Mouse (Mus musculus) neural tube, embryonic 11.5 days (tissue): Measurements from ENCODE around the gene Ubox5. TPM values are rescaled to one million over a fixed set of nuclear protein-coding genes. Genes with fewer than 3 reads are reported as not detected.
"Not testable (repeated sequence)": the region's sequence is repeated elsewhere in the genome, so short reads cannot be mapped to it uniquely, and the experiment has no call there.

Source experiments
- ATAC-seq: fragments of 200-750 bp; cut with Nextera tagmentation; 2 replicates; pipeline ENCODE4 v1.8.0; 2017; ENCODE audit warnings: moderate number of reproducible peaks, mild to moderate bottlenecking, moderate TSS enrichment, moderate library complexity; ENCODE audit not compliant: insufficient read depth, low FRiP score, low TSS enrichment
- DNase-seq: peaks from one replicate; pipeline ENCODE4 v3.0.0-alpha.2; 2015; ENCODE audit warnings: low spot score
- H3K27ac ChIP-seq: fragments of 300-500 bp; sonication (generic); 2 replicates; pipeline ENCODE4 v1.5.1; 2014; ENCODE audit warnings: low read depth, mild to moderate bottlenecking, low read length
- H3K27me3 ChIP-seq: fragments of 300-500 bp; sonication (generic); 2 replicates; pipeline ENCODE4 v1.6.1; 2014; ENCODE audit warnings: mild to moderate bottlenecking, low read length, mixed read lengths; ENCODE audit not compliant: control insufficient read depth, insufficient read depth
- H3K36me3 ChIP-seq: fragments of 300-500 bp; sonication (generic); 2 replicates; pipeline ENCODE4 v1.6.1; 2014; ENCODE audit warnings: mild to moderate bottlenecking, low read length, moderate library complexity, mixed read lengths; ENCODE audit not compliant: control insufficient read depth, insufficient read depth
- H3K4me1 ChIP-seq: fragments of 300-500 bp; sonication (generic); 2 replicates; pipeline ENCODE4 v1.6.1; 2014; ENCODE audit warnings: low read length, mixed read lengths; ENCODE audit not compliant: control insufficient read depth, insufficient read depth
- H3K4me2 ChIP-seq: fragments of 300-500 bp; sonication (generic); 2 replicates; pipeline ENCODE4 v1.6.1; 2014; ENCODE audit warnings: low read depth, mild to moderate bottlenecking, moderate library complexity
- H3K4me3 ChIP-seq: fragments of 300-500 bp; sonication (generic); 2 replicates; pipeline ENCODE4 v1.5.1; 2014; ENCODE audit warnings: low read depth, low read length
- H3K9ac ChIP-seq: fragments of 300-500 bp; sonication (generic); 2 replicates; pipeline ENCODE4 v1.6.1; 2014; ENCODE audit warnings: mild to moderate bottlenecking, low read length
- H3K9me3 ChIP-seq: fragments of 300-500 bp; sonication (generic); 2 replicates; pipeline ENCODE4 v1.6.1; 2016; ENCODE audit warnings: low read length; ENCODE audit not compliant: control insufficient read depth
- WGBS: fragments of 180-500 bp; shearing (Covaris S2); extraction: QIAGEN DNeasy Blood & Tissue Kit; methylation state at CpG from one replicate; pipeline ENCODE4 v1.1.7; 2014; 5-methylcytosine and 5-hydroxymethylcytosine counted together
- polyA plus RNA-seq: library from polyadenylated mRNA; unstranded; fragments of >200 nt; fragmentation: Nextera tagmentation; extraction: Ambion mirVana; gene quantifications from 2 replicates; pipeline ENCODE4 v1.2.1, GENCODE M21; 2014

Gene Ubox5
- polyA plus RNA-seq, 1 experiment from 2014 or later, result 19.1 TPM

DNA sequence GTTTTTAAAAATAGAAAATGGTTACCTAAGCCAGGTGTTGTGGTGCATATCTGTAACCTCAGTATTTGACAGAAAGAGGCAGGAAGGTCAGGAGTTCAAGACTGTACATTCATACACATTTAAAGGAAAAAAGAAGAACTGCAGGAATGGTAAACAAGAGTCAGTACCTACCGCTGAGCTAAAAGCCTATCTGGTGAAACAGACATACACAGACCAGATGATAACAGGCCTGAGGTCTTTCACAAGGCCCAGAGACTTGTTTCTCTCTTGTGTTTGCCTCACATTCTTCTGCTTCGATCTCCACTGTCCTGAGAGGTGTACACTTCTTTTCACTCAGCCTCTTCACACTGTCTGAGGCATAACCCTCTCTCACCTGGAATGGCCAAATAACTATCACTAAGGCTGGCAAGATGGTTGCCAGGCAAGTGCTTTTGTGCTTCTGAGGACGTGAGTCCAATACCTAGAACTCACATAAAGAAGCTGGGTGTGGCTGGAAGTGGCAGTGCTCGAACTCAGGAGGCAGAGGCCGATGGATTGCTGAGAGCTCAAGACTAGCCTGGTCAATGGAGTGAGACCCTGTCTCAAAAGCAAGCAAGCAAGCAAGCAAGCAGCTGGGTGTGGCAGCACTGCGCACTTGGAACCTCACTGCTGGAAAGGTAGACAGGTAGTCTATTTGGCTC is 26.0 kb upstream of the Ubox5 start:
- H3K36me3 ChIP-seq, result peaks cover 5% of the 10 kb centered on the region
- H3K9ac ChIP-seq, result no peak overlapping the region
- WGBS, result 91% methylated on average over 6 of the region's 6 CpGs
- H3K4me2 ChIP-seq, result no peak overlapping the region
- ATAC-seq (no peak), DNase-seq (no peak)
- H3K4me3 ChIP-seq, result no peak overlapping the region
- no peaks in the 10 kb centered on the region for H3K27me3 ChIP-seq
- no peak overlapping the region for H3K27ac ChIP-seq
- H3K9me3 ChIP-seq, result no peaks in the 10 kb centered on the region
- no peaks in the 10 kb centered on the region for H3K4me1 ChIP-seq

DNA sequence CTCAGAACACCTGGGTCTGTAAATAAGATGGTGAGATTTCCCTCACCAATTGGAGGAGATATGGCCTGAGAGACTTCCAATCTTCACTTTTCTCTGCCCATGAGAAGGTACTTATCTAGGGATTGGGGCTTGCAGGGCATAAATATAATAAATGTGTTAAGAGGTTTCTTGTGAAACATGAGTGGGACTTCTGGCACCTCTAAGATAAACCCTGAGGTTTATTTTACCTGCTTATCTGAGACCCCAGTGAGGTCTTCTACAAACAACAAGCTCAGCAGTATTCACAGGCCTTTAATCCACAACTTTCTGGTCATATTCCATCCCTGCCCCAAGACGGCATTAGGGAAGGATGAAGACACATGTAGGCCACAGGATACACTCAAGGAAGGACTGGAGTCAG is 23.9 kb upstream of the Ubox5 start:
- 89% methylated on average over 1 of the region's 1 CpGs for WGBS
- no peak overlapping the region for H3K4me2 ChIP-seq
- no peaks in the 10 kb centered on the region for H3K9me3 ChIP-seq

DNA sequence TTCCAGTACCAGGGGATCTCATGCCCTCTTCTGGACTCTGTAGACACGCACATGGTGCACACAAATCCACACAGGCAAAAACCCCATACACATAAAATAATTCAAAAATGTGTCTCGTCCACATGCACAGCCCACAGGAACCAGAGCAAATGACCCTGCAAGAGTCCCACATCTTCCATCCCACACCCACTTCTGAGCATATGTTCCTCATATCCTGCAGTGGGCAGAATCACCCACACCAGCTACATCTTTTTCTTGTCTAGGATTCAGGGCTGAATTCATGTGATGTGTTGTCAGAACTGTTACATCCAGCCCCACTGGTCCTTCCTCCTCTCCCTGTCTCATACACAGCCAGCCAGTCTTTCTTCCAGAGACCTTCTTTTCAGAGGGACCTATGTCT is 23.5 kb upstream of the Ubox5 start:
- no peak for ATAC-seq
- H3K36me3 ChIP-seq, result peaks cover 5% of the 10 kb centered on the region
- no peaks in the 10 kb centered on the region for H3K27me3 ChIP-seq
- no peaks in the 10 kb centered on the region for H3K4me1 ChIP-seq
- no peak overlapping the region for H3K9ac ChIP-seq
- H3K4me3 ChIP-seq, result no peak overlapping the region
- H3K4me2 ChIP-seq, result no peak overlapping the region
- no peaks in the 10 kb centered on the region for H3K9me3 ChIP-seq
- no peak for DNase-seq
- 82% methylated on average over 2 of the region's 2 CpGs for WGBS
- H3K27ac ChIP-seq, result no peak overlapping the region

More for the DNA sequence above, 23.9 kb upstream of the Ubox5 start:
- H3K9ac ChIP-seq, result no peak overlapping the region
- H3K36me3 ChIP-seq, result peaks cover 5% of the 10 kb centered on the region
- H3K4me3 ChIP-seq, result no peak overlapping the region
- no peak overlapping the region for H3K27ac ChIP-seq
- no peaks in the 10 kb centered on the region for H3K4me1 ChIP-seq
- DNase-seq (no peak), ATAC-seq (no peak)
- H3K27me3 ChIP-seq, result no peaks in the 10 kb centered on the region

DNA sequence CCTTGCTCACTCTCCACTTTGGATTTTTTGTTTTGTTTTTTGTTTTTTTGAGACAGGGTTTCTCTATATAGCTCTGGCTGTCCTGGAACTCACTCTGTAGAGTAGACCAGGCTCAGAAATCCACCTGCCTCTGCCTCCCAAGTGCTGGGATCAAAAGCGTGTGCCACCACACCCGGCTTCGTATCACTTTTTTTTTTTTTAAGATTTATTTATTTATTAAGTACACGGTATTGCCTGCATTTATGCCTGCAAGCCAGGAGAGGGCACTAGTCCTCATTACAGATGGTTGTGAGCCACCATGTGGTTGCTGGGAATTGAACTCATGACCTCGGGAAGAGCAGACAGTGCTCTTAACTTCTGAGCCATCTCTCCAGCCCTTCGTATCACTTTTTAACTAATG is 19.2 kb upstream of the Ubox5 start:
- ATAC-seq, H3K27me3 ChIP-seq, H3K4me2 ChIP-seq, H3K9me3 ChIP-seq, H3K9ac ChIP-seq, H3K4me3 ChIP-seq, DNase-seq, H3K36me3 ChIP-seq, H3K27ac ChIP-seq, H3K4me1 ChIP-seq: not testable (repeated sequence)
- 79% methylated on average over 6 of the region's 6 CpGs for WGBS

DNA sequence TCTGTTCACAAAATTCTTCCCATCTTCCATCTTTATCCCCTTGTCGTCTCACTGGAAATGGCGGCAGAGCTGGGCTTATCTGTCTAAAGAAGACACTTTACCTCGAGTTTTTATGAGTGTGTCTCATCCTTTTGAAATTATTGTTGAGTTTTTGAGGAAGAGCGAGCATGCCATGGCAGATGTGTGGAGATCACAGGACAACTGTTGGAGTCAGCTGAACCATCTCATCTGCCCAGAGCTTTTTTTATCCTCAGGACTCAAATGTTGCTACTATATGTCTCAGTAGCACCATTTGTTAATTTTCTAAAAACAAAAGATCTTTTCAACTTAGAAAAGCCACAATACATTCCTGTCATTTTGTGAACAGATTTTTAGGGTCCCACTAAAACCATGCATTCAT is 15.4 kb upstream of the Ubox5 start:
- WGBS, result 83% methylated on average over 4 of the region's 4 CpGs

DNA sequence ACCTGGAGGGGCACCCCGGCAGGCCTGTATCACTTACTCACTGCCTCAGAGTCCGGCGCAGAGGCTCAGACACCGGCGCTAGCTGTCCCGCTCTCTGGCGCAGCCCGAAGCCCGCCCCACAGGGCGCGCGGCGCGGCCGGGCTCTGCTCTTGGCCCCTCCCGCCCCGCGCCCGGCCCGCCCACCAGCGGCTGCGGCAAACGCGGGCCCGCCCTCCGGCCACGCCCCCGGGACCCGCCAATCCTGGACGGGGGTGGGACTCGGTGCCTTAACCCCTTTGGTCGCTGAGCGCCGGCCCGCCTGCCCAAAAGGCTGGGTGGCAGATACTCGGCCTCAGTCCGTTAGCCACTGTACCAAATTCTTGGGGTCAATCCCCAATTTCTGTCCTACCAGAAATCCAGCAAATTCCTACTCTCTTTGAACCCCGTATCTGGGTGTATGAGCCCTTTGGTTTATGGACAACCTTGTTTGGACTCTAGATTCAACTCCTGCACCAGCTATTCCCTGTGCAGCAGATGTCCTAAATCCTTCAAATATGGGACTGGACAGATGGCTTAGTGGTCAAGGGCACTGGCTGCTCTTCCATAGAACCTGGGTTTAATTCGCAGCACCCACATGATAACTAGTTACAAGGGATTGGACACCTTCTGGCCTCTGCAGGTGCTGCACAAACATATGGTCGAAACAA is 13.0 kb upstream of the Ubox5 start, which contains the start of gene Lzts3:
Gene Lzts3, minus strand, starts transcription at position 120 of the 686 bp plus-strand sequence.
- peak within 1 kb of the TSS; percentile 97 for H3K4me2 ChIP-seq
- H3K9me3 ChIP-seq, result no peaks in the 10 kb centered on the region
- H3K9ac ChIP-seq, result peak within 1 kb of the TSS; percentile 72
- peak within 1 kb of the TSS; percentile 65 for H3K4me3 ChIP-seq
- ATAC-seq (peak; percentile 93), DNase-seq (peak; percentile 95)
- H3K4me1 ChIP-seq, result peaks cover 4% of the 10 kb centered on the region; the same call in 1 of the 2 replicates
- H3K27ac ChIP-seq, result no peak within 1 kb of the TSS
- H3K27me3 ChIP-seq, result peaks cover 10% of the 10 kb centered on the region
- no peaks in the 10 kb centered on the region for H3K36me3 ChIP-seq
- 3% methylated on average over 40 of the region's 40 CpGs for WGBS

More for the DNA sequence above, 15.4 kb upstream of the Ubox5 start:
- DNase-seq (no peak), ATAC-seq (no peak)
- no peak overlapping the region for H3K4me2 ChIP-seq
- H3K27ac ChIP-seq, result no peak overlapping the region
- no peaks in the 10 kb centered on the region for H3K9me3 ChIP-seq
- H3K27me3 ChIP-seq, result no peaks in the 10 kb centered on the region
- no peak overlapping the region for H3K4me3 ChIP-seq
- H3K36me3 ChIP-seq, result no peaks in the 10 kb centered on the region
- H3K9ac ChIP-seq, result no peak overlapping the region
- peaks cover 4% of the 10 kb centered on the region; the same call in 1 of the 2 replicates for H3K4me1 ChIP-seq

DNA sequence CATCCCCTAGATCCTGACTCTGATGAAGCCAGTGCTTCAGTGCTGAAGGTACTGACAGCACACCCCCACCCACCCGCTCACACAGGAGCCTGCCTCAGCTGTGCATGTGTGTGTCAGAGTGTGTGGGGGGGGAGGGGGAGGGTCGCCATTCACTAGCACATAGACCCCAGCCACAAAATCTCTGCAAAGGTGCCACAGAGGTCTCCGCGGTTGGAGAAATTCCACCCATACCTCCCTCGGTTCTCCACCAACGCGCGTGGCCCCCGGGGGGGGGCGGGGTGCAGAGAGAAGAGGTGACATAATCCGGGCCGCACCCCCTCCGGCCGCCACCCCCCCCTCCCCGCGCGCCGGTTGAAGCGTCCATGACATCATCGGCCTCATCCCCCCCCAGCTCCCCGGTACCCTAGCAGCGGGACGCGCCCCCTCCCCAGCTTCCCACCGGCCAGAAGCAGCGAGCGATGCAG is 12.4 kb upstream of the Ubox5 start:
- under 1% methylated on average over 18 of the region's 27 CpGs for WGBS

DNA sequence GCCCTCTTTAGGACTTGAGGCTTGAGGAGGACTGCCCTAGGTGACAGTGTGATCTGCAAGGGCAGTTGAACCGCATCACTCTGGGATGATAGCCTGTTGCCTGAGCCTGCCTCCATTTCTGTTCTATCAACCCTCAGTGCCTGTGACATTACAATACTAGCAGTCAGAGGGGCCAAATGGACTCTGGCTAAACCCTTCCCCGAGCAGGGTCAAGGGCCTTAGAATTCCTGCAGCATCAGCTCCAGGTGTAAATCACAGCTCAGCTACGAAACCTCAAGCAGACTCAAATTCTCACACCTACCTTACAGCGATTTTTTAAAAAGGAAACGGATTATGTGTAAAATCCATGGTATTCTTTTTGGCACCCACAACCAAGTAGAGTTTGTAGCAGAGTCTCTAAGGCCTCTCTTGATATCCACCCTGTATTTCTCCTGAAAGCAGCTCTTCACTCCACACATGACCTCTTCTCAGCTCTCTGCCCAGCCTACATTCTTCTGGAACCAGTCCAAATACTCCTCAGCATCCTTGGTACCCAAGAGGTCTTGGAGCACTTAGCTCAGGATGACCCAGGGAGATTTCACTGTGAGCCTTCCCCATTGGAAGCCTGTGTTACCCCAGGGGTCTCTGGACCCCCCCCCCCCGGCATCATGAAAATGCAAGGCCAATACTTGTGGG is 11.7 kb upstream of the Ubox5 start:
- no peak overlapping the region for H3K9ac ChIP-seq
- H3K27ac ChIP-seq, result no peak overlapping the region
- DNase-seq, result no peak
- ATAC-seq, result no peak
- 58% methylated on average over 6 of the region's 6 CpGs for WGBS
- H3K4me1 ChIP-seq, result peaks cover 4% of the 10 kb centered on the region; the same call in 1 of the 2 replicates
- H3K4me2 ChIP-seq, result peak overlapping the region; percentile 97
- peak overlapping the region; percentile 65; the same call in 1 of the 2 replicates for H3K4me3 ChIP-seq
- H3K36me3 ChIP-seq, result no peaks in the 10 kb centered on the region
- peaks cover 22% of the 10 kb centered on the region for H3K27me3 ChIP-seq
- H3K9me3 ChIP-seq, result no peaks in the 10 kb centered on the region

More for the DNA sequence above, 12.4 kb upstream of the Ubox5 start:
- Histone ChIP-seq H3K4me1 (peaks cover 4% of the 10 kb centered on the region; the same call in 1 of the 2 replicates), H3K36me3 (no peaks in the 10 kb centered on the region), H3K4me3 (peak overlapping the region; percentile 65), H3K27ac (no peak overlapping the region), H3K4me2 (peak overlapping the region; percentile 97), H3K9ac (peak overlapping the region; percentile 72), H3K9me3 (no peaks in the 10 kb centered on the region), H3K27me3 (peaks cover 16% of the 10 kb centered on the region)
- peak; percentile 27 for DNase-seq
- ATAC-seq, result peak; percentile 66
